Mouse (Mus musculus) neural tube, embryonic 14.5 days (tissue): ENCODE results near the gene Rnf185. TPM values are rescaled to one million over a fixed set of nuclear protein-coding genes. Genes with fewer than 3 reads are reported as not detected.

Experiments used
- ATAC-seq: fragments of 200-750 bp; cut with Nextera tagmentation; 2 replicates; pipeline ENCODE4 v1.8.0; 2017; ENCODE audit warnings: low read depth, mild to moderate bottlenecking, moderate TSS enrichment, moderate library complexity
- H3K27ac ChIP-seq: fragments of 300-500 bp; sonication (generic); 2 replicates; pipeline ENCODE4 v1.5.1; 2014; ENCODE audit warnings: low read depth, mild to moderate bottlenecking, control low read depth, low read length, moderate library complexity, mixed read lengths
- H3K27me3 ChIP-seq: fragments of 300-500 bp; sonication (generic); 2 replicates; pipeline ENCODE4 v1.6.1; 2014; ENCODE audit warnings: low read length; ENCODE audit not compliant: control insufficient read depth, insufficient read depth
- H3K36me3 ChIP-seq: fragments of 300-500 bp; sonication (generic); 2 replicates; pipeline ENCODE4 v1.6.1; 2014; ENCODE audit warnings: low read length, mixed read lengths; ENCODE audit not compliant: control insufficient read depth, insufficient read depth
- H3K4me1 ChIP-seq: fragments of 300-500 bp; sonication (generic); 2 replicates; pipeline ENCODE4 v1.6.1; 2014; ENCODE audit warnings: low read length; ENCODE audit not compliant: control insufficient read depth, insufficient read depth
- H3K4me2 ChIP-seq: fragments of 300-500 bp; sonication (generic); 2 replicates; pipeline ENCODE4 v1.6.1; 2014; ENCODE audit warnings: mild to moderate bottlenecking, low read depth, low read length, control low read depth
- H3K4me3 ChIP-seq: fragments of 300-500 bp; sonication (generic); 2 replicates; pipeline ENCODE4 v1.5.1; 2014; ENCODE audit warnings: low read depth, low read length, control low read depth, mixed read lengths
- H3K9ac ChIP-seq: fragments of 300-500 bp; sonication (generic); replicated peaks from 2 replicates; pipeline ENCODE4 v1.6.1; 2014; ENCODE audit warnings: low read depth, mild to moderate bottlenecking, control low read depth, low read length, mixed read lengths
- H3K9me3 ChIP-seq: fragments of 300-500 bp; sonication (generic); 2 replicates; pipeline ENCODE4 v1.6.1; 2016; ENCODE audit warnings: low read length; ENCODE audit not compliant: control insufficient read depth
- WGBS: fragments of 180-500 bp; shearing (Covaris S2); extraction: QIAGEN DNeasy Blood & Tissue Kit; methylation state at CpG from one replicate; pipeline ENCODE4 v1.1.7; 2014; 5-methylcytosine and 5-hydroxymethylcytosine counted together
- polyA plus RNA-seq: library from polyadenylated mRNA; unstranded; fragments of >200 nt; fragmentation: Nextera tagmentation; extraction: Ambion mirVana; gene quantifications from 2 replicates; pipeline ENCODE4 v1.2.1, GENCODE M21; 2014

The Rnf185 gene
- polyA plus RNA-seq, 1 experiment from 2014 or later: 47.1 TPM

DNA sequence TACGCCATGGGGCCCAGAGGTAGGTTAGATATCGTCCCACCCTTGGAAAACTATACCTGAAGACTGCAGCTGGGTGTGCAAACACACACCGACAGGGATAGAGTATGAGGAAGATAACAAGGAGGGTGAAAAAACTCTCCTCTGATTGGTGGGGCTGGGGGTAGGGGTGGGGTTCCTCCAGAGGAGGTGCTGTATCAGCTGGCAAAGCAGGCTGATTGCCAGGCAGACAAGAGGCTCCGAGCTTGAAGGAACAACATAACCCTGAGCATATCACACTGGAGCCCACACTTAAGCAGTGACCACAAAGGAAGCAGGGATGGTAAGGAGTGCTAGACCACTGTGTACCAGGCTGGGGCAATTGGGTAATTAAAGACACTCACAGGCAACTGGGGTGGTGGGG is 72.7 kb downstream of the Rnf185 start:
- no peaks in the 10 kb centered on the region for H3K36me3 ChIP-seq
- ATAC-seq: no peak
- H3K27ac ChIP-seq: no peak overlapping the region
- H3K4me2 ChIP-seq: no peak overlapping the region
- no peaks in the 10 kb centered on the region for H3K27me3 ChIP-seq
- 90% methylated on average over 4 of the region's 4 CpGs for WGBS
- no peaks in the 10 kb centered on the region for H3K9me3 ChIP-seq
- H3K4me3 ChIP-seq: no peak overlapping the region
- no peak overlapping the region for H3K9ac ChIP-seq
- peaks cover 1% of the 10 kb centered on the region; the same call in 1 of the 2 replicates for H3K4me1 ChIP-seq

DNA sequence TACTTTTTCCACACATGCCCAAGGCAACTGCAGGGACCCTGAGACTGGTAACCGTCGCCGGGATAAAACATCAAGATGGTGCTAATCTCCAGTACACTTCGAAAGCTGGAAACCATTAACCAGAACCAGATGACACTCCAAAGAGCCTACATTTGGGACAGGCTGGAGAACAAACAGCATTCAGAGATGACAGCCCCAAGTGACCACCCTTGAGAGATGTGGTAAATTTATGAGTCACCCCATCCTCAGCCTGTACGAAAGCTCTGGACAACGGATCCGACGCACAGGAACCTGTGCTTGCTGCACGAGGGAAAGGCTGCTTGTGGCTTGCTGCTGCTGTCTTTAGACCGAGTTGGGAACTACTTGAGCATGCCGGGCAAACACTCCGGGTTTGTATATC is 77.4 kb downstream of the Rnf185 start:
- Histone ChIP-seq H3K4me2 (peak overlapping the region; percentile 11; the same call in 1 of the 2 replicates), H3K4me3 (no peak overlapping the region)
- 71% methylated on average over 12 of the region's 12 CpGs for WGBS

DNA sequence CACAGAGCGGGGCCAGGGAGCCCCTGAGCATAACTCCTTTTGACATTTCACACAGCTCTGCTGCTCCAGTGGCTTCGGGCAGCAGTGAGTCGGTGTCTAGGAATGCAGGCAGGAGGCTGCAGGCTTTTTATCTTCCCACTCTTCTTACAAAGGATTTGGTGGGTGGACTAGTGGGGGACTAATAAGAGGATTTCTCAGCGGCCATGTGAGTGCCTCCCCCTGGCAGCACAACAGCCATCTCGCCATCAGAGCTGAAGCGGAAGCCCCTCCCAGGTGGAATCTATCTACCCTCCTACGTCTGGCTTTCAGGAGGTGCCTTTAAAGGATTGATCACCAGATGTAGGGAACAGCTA is 77.9 kb downstream of the Rnf185 start:
- H3K9me3 ChIP-seq: no peaks in the 10 kb centered on the region
- no peaks in the 10 kb centered on the region for H3K36me3 ChIP-seq
- H3K4me2 ChIP-seq: peak overlapping the region; percentile 11; the same call in 1 of the 2 replicates
- no peaks in the 10 kb centered on the region for H3K27me3 ChIP-seq
- 0 out of 2 replicates have a peak overlapping the region, but pooled peaks have one; percentile 7 for H3K9ac ChIP-seq
- no peak overlapping the region for H3K4me3 ChIP-seq
- H3K27ac ChIP-seq: peak overlapping the region; percentile 73
- peak; percentile 22; the same call in 1 of the 2 replicates for ATAC-seq
- WGBS: 14% methylated on average over 7 of the region's 7 CpGs
- H3K4me1 ChIP-seq: peaks cover 25% of the 10 kb centered on the region

More for the DNA sequence above, 77.4 kb downstream of the Rnf185 start:
- Histone ChIP-seq H3K36me3 (no peaks in the 10 kb centered on the region), H3K9ac (0 out of 2 replicates have a peak overlapping the region, but pooled peaks have one; percentile 7), H3K9me3 (no peaks in the 10 kb centered on the region), H3K27ac (peak overlapping the region; percentile 73), H3K27me3 (no peaks in the 10 kb centered on the region), H3K4me1 (peaks cover 20% of the 10 kb centered on the region)
- no peak for ATAC-seq

DNA sequence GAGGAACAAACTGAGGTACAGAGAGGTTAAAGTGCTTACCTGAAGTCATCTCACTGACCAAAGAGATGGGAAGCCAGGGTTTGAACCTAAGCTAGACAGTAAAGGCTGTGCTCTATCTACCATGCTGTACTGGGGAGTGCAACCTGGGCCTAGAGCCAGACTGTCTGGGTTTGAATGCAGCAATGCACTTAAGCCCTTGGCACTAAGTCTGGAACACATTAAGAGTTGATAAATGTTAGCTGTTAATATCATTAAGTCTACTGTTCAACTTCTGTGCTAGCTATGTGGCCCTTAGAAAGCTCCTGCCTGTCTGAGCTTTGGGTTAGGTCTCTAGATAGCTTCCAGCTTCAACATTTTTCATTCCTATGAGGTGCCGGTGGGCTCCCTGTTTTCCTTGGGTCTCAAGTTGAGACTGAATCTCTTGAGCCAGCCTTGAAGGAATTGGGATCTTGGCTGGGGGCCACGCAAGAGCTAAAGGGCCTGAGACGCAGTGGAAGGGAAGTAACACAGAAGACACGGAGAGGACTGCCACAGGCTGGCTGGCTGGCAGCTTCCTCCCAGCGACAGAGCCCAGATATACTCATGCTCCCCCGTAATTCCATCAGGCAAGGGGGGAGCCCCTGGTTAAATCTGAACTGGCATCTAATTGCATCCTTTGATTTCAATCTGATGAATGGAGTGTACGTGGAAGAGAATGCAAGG is 78.4 kb downstream of the Rnf185 start:
- Histone ChIP-seq H3K27me3 (no peaks in the 10 kb centered on the region), H3K27ac (peak overlapping the region; percentile 73), H3K9me3 (no peaks in the 10 kb centered on the region), H3K4me2 (peak overlapping the region; percentile 11; the same call in 1 of the 2 replicates), H3K36me3 (no peaks in the 10 kb centered on the region), H3K9ac (no peak overlapping the region), H3K4me3 (no peak overlapping the region), H3K4me1 (peaks cover 30% of the 10 kb centered on the region)
- 23% methylated on average over 7 of the region's 7 CpGs for WGBS
- ATAC-seq: peak; percentile 12; the same call in 1 of the 2 replicates

DNA sequence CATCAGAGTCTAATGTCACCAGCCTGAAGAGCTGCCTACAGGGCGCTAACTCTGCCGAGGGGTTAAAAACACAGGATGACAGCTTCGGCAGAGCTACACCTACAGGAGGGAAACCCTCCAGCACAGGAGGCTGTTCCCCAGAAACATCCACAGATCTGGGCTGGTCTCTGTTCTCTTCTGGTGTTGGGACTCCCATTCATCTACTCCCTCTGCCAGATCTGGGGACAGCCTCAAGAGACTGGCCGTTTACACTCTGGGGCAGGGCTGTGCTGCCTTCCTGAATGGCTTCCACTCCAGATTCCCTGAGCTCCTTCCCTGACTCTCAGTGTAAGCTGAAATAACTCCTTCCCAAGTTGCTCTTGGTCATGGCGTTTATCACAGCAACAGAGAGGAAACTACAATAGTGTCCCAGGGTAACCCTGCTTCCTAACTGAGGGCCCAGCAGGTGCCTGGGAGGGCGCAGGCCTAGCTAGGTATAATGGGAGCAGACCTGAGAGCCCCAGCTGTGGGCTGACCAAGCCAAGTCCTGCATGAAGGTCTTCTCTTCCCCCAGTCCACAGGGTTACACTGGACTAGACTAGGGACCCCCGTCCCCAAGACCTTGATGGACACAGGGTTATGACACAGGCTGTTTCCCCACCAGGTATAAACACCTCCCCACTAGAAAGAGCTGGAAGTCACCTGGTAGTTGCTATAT is 80.4 kb downstream of the Rnf185 start:
- Histone ChIP-seq H3K9me3 (no peaks in the 10 kb centered on the region), H3K36me3 (no peaks in the 10 kb centered on the region), H3K27me3 (no peaks in the 10 kb centered on the region), H3K4me2 (peak overlapping the region; percentile 78), H3K27ac (peak overlapping the region; percentile 89), H3K4me3 (peak overlapping the region; percentile 64), H3K9ac (peak overlapping the region; percentile 88), H3K4me1 (peaks cover 33% of the 10 kb centered on the region)
- WGBS: 22% methylated on average over 7 of the region's 7 CpGs
- ATAC-seq: peak; percentile 5; the same call in 1 of the 2 replicates

DNA sequence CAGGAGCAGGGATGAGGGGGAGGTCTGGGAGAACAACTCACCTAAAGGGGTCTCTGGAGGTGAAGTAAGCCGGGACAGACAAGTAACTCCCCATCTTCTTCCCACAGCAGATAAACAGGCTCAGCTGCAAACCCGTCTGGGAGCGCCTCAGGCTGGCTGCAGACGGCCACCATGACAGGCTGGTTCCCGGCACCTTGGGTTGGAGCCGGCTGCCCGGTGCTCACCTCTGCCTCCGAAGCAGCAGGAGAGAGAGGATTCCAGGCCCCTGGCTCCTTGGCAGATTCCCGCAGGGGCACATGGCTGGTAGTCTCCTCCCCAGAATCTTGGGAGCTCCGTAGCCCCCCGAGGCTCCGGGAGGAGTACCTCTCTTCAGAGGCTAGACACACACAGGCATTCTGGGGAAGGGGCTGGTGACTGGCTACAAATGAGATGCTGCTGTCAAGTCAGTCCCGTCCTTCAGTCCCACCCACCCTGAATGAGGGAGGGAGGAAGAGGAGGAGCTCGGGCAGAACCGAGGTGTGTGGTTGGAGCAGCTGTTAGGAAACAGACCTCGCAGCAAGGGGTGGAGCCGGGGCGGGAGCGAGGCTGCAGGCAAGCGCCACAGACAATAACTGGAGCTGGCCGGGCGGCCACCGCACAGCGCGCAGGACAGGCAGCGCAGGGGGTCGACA is 81.1 kb downstream of the Rnf185 start:
- H3K27me3 ChIP-seq: no peaks in the 10 kb centered on the region
- H3K4me1 ChIP-seq: peaks cover 33% of the 10 kb centered on the region
- WGBS: 3% methylated on average over 27 of the region's 27 CpGs
- H3K9me3 ChIP-seq: no peaks in the 10 kb centered on the region
- ATAC-seq: peak; percentile 96
- peak overlapping the region; percentile 64 for H3K4me3 ChIP-seq
- peak overlapping the region; percentile 78 for H3K4me2 ChIP-seq
- peak overlapping the region; percentile 88 for H3K9ac ChIP-seq
- peak overlapping the region; percentile 89 for H3K27ac ChIP-seq
- no peaks in the 10 kb centered on the region for H3K36me3 ChIP-seq

DNA sequence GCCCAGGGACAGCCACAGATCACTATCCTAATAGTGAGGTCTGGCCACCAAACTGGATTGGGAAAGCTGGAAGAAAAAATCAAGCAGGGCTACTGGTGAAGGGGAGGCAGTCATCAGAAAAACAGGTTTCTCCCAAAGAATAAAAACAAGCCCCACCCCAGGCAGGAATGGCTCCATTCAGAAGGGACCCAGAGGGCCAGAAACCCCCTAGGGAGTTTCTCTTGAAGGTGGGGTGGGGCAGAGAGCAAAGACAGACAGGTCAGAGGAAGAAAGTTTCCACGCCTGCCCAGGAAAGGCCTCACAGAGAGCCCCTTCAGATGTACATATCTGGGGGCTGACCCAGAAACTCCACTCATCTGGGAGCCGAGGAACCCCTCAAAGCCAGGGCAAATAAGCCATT is 82.0 kb downstream of the Rnf185 start:
- no peak for ATAC-seq
- H3K36me3 ChIP-seq: no peaks in the 10 kb centered on the region
- H3K9ac ChIP-seq: peak overlapping the region; percentile 88
- H3K27ac ChIP-seq: no peak overlapping the region
- peak overlapping the region; percentile 78 for H3K4me2 ChIP-seq
- WGBS: 74% methylated on average over 2 of the region's 2 CpGs
- H3K4me1 ChIP-seq: peaks cover 33% of the 10 kb centered on the region
- peak overlapping the region; percentile 64 for H3K4me3 ChIP-seq
- no peaks in the 10 kb centered on the region for H3K9me3 ChIP-seq
- no peaks in the 10 kb centered on the region for H3K27me3 ChIP-seq

GRCm38 (mm10) chr11:3369449-3369848 is 82.7 kb downstream of the Rnf185 start:
- H3K9me3 ChIP-seq: no peaks in the 10 kb centered on the region
- H3K27ac ChIP-seq: no peak overlapping the region
- no peaks in the 10 kb centered on the region for H3K27me3 ChIP-seq
- 72% methylated on average over 5 of the region's 5 CpGs for WGBS
- ATAC-seq: no peak
- H3K9ac ChIP-seq: no peak overlapping the region; the same call in 1 of the 2 replicates
- peak overlapping the region; percentile 64; the same call in 1 of the 2 replicates for H3K4me3 ChIP-seq
- H3K4me1 ChIP-seq: peaks cover 32% of the 10 kb centered on the region
- H3K36me3 ChIP-seq: no peaks in the 10 kb centered on the region
- peak overlapping the region; percentile 78 for H3K4me2 ChIP-seq
